Mouse (Mus musculus): ENCODE measurements around the gene Noxa1. TPM values are rescaled to one million over a fixed set of nuclear protein-coding genes. Genes with fewer than 3 reads are reported as not detected.

The Noxa1 gene
- polyA plus RNA-seq, 1 experiment from 2014 or later, result 0.38 TPM

GRCm38 (mm10) chr2:25055409-25056155 is 39.4 kb downstream of the Noxa1 start:
- Histone ChIP-seq H3K27ac (0 out of 2 replicates have a peak overlapping the region, but pooled peaks have one; percentile 91), H3K9me3 (no peaks in the 10 kb centered on the region), H3K27me3 (ENCODE audit: insufficient read depth, poor library complexity, severe bottlenecking) (no peaks in the 10 kb centered on the region), H3K4me1 (replicated peaks) (peaks cover 30% of the 10 kb centered on the region), H3K4me3 (peak overlapping the region; percentile 70), H3K36me3 (peaks cover 49% of the 10 kb centered on the region)
- no peak for DNase-seq (ENCODE audit: low spot score)
- 91% methylated on average over 21 of the region's 21 CpGs for WGBS

GRCm38 (mm10) chr2:25055068-25055405 is 39.9 kb downstream of the Noxa1 start:
- H3K4me1 ChIP-seq (replicated peaks), result peaks cover 30% of the 10 kb centered on the region
- H3K9me3 ChIP-seq, result no peaks in the 10 kb centered on the region
- peak overlapping the region; percentile 91; the same call in 1 of the 2 replicates for H3K27ac ChIP-seq
- peaks cover 44% of the 10 kb centered on the region for H3K36me3 ChIP-seq
- 68% methylated on average over 2 of the region's 2 CpGs for WGBS
- no peak for DNase-seq (ENCODE audit: low spot score)
- H3K27me3 ChIP-seq (ENCODE audit: insufficient read depth, poor library complexity, severe bottlenecking), result no peaks in the 10 kb centered on the region
- peak overlapping the region; percentile 70 for H3K4me3 ChIP-seq

DNA sequence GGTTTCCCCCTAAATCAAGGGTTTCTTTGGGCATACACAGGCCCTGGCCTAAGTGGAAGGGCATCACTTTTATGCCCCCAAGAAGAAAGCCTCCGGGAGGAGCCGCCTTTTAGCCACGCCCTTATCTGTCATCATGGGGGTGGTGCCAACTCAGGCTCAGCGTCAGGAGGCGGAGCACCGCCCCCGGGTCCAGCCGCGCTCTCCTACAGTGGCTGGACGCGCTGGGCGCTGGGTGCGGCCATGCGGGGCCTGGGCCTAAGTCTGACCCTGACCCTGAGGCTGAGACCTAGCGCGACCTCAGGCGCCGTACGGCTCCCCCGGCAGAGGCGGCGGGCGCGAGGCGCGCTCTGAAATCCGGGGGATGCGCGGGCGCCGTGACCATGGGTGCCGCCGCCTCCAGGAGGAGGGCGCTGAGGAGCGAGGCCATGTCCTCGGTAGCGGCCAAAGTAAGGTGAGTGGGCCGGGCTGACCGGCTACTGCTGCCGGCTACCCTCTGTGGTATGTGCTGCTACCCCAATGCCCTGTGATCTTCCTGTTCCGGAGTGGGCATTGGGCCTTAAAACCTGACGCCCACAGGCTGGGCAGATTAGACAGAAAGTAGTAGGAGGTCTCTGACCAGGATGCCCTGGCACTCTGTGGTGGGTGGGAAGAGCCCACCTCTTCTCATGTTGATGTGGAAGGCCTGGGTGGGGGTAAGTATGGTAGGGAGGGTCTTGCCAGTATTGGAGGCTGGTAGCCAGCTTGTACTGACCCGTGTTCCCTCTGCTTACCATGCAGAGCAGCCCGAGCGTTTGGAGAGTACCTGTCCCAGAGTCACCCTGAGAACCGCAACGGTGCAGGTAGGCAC is 40.5 kb downstream of the Noxa1 start, which contains the start of gene Nsmf:
Gene Nsmf, plus strand, starts transcription at position 135 of the 847 bp plus-strand sequence.
- Histone ChIP-seq H3K36me3 (peaks cover 38% of the 10 kb centered on the region), H3K27me3 (ENCODE audit: insufficient read depth, poor library complexity, severe bottlenecking) (no peaks in the 10 kb centered on the region), H3K4me3 (peak within 1 kb of the TSS; percentile 70), H3K4me1 (replicated peaks) (peaks cover 30% of the 10 kb centered on the region), H3K27ac (peak within 1 kb of the TSS; percentile 91), H3K9me3 (no peaks in the 10 kb centered on the region)
- 5% methylated on average over 47 of the region's 47 CpGs for WGBS
- DNase-seq (ENCODE audit: low spot score), result peak; percentile 87

DNA sequence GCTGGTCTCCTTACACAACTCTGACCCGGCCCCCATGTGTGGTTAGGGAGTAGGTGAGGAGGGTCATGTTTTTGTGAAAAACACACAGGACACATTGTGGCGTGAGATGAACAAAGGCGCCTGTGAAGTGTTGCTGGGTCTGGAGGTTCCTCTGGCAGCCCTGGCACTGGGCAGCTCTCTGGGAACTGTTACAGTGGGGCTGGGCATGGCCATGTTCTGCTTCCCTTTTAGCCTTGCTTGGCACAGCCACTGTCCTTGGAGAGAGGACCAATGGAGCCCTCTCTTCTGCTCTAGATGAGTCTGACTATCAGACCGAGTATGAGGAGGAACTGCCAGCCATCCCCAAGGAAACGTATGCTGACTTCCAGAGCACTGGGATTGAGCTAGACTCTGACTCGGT is 41.8 kb downstream of the Noxa1 start:
- peaks cover 30% of the 10 kb centered on the region for H3K4me1 ChIP-seq (replicated peaks)
- H3K36me3 ChIP-seq, result peaks cover 24% of the 10 kb centered on the region
- H3K27me3 ChIP-seq (ENCODE audit: insufficient read depth, poor library complexity, severe bottlenecking), result no peaks in the 10 kb centered on the region
- no peak overlapping the region for H3K4me3 ChIP-seq
- H3K27ac ChIP-seq, result no peak overlapping the region; the same call in 1 of the 2 replicates
- no peaks in the 10 kb centered on the region for H3K9me3 ChIP-seq
- 93% methylated on average over 6 of the region's 6 CpGs for WGBS
- DNase-seq (ENCODE audit: low spot score), result no peak

DNA sequence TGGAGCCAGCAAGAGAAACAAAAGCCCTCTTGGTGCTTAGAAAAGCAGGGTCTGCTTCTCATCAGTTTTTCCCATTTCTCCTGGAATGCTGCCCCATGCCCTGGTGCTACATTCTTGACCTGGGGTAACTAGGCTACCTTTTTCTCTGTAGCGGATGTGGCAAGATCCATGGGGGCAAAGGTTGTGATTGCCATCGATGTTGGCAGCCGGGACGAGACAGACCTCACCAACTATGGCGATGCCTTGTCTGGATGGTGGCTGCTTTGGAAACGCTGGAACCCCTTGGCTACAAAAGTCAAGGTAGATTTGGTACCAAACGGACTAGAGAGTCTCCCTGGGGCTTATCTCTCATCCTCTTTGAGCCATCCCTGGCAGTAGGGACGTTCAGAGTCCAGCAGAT is 43.5 kb downstream of the Noxa1 start:
- Histone ChIP-seq H3K27ac (no peak overlapping the region), H3K36me3 (peaks cover 11% of the 10 kb centered on the region), H3K9me3 (no peaks in the 10 kb centered on the region), H3K4me1 (replicated peaks) (peaks cover 30% of the 10 kb centered on the region), H3K27me3 (ENCODE audit: insufficient read depth, poor library complexity, severe bottlenecking) (no peaks in the 10 kb centered on the region), H3K4me3 (no peak overlapping the region)
- WGBS, result 81% methylated on average over 8 of the region's 8 CpGs
- no peak for DNase-seq (ENCODE audit: low spot score)

- H3K27me3 ChIP-seq (ENCODE audit: insufficient read depth, poor library complexity, severe bottlenecking), result no peaks in the 10 kb centered on the region
- no peak overlapping the region for H3K27ac ChIP-seq
- 87% methylated on average over 7 of the region's 7 CpGs for WGBS
- H3K4me3 ChIP-seq, result no peak overlapping the region
- DNase-seq (ENCODE audit: low spot score), result no peak
- H3K9me3 ChIP-seq, result no peaks in the 10 kb centered on the region
- peaks cover 5% of the 10 kb centered on the region; the same call in 1 of the 2 replicates for H3K36me3 ChIP-seq
- peaks cover 28% of the 10 kb centered on the region for H3K4me1 ChIP-seq (replicated peaks)
Measured at GRCm38 (mm10) chr2:25050921-25051320, 44.0 kb downstream of the Noxa1 start.

- WGBS, result 89% methylated on average over 5 of the region's 5 CpGs
- Histone ChIP-seq H3K4me1 (replicated peaks) (no peaks in the 10 kb centered on the region), H3K4me3 (no peak overlapping the region), H3K27me3 (ENCODE audit: insufficient read depth, poor library complexity, severe bottlenecking) (no peaks in the 10 kb centered on the region), H3K27ac (no peak overlapping the region), H3K36me3 (no peaks in the 10 kb centered on the region), H3K9me3 (no peaks in the 10 kb centered on the region)
- no peak for DNase-seq (ENCODE audit: low spot score)
Measured at GRCm38 (mm10) chr2:25040089-25040488, 54.9 kb downstream of the Noxa1 start.

Other genes starting within 250 kb of the Noxa1 start
- gene Ehmt1, start 175.5 kb downstream of the Noxa1 start, polyA plus RNA-seq (2016; fragmentation: Nextera tagmentation; extraction: Ambion mirVana), result 119 and 145 TPM in 2 replicates
- 19.4 and 20.6 TPM in 2 replicates for gene Arrdc1, start 159.9 kb downstream of the Noxa1 start, polyA plus RNA-seq (2016; fragmentation: Nextera tagmentation; extraction: Ambion mirVana)
- 24.0 and 27.6 TPM in 2 replicates for gene Zmynd19, start 145.4 kb downstream of the Noxa1 start, polyA plus RNA-seq (2016; fragmentation: Nextera tagmentation; extraction: Ambion mirVana)
- 30.8 and 35.5 TPM in 2 replicates for gene Dph7, start 132.7 kb downstream of the Noxa1 start, polyA plus RNA-seq (2016; fragmentation: Nextera tagmentation; extraction: Ambion mirVana)
- gene Mrpl41, start 120.1 kb downstream of the Noxa1 start, polyA plus RNA-seq (2016; fragmentation: Nextera tagmentation; extraction: Ambion mirVana), result 128 and 156 TPM in 2 replicates
- 3.9 and 5.3 TPM in 2 replicates for gene Pnpla7, start 119.1 kb downstream of the Noxa1 start, polyA plus RNA-seq (2016; fragmentation: Nextera tagmentation; extraction: Ambion mirVana)
- 72.2 and 89.0 TPM in 2 replicates for gene Nsmf, start 40.8 kb downstream of the Noxa1 start, polyA plus RNA-seq (2016; fragmentation: Nextera tagmentation; extraction: Ambion mirVana)
- gene Entpd8, start 14.8 kb downstream of the Noxa1 start, polyA plus RNA-seq (2016; fragmentation: Nextera tagmentation; extraction: Ambion mirVana), result not detected in 2 replicates
- gene Nrarp, start 85.6 kb upstream of the Noxa1 start, polyA plus RNA-seq (2016; fragmentation: Nextera tagmentation; extraction: Ambion mirVana), result 77.4 and 108 TPM in 2 replicates
- gene Tor4a, start 101.7 kb upstream of the Noxa1 start, polyA plus RNA-seq (2016; fragmentation: Nextera tagmentation; extraction: Ambion mirVana), result 2.6 and 2.7 TPM in 2 replicates
- gene Nelfb, start 116.3 kb upstream of the Noxa1 start, polyA plus RNA-seq (2016; fragmentation: Nextera tagmentation; extraction: Ambion mirVana), result 123 and 132 TPM in 2 replicates
- not detected in 2 replicates for gene Stpg3, start 119.5 kb upstream of the Noxa1 start, polyA plus RNA-seq (2016; fragmentation: Nextera tagmentation; extraction: Ambion mirVana)
- not detected in 2 replicates for gene Fam166a, start 123.6 kb upstream of the Noxa1 start, polyA plus RNA-seq (2016; fragmentation: Nextera tagmentation; extraction: Ambion mirVana)
- 655 and 693 TPM in 2 replicates for gene Tubb4b, start 129.6 kb upstream of the Noxa1 start, polyA plus RNA-seq (2016; fragmentation: Nextera tagmentation; extraction: Ambion mirVana)
- not detected in 2 replicates for gene Slc34a3, start 139.2 kb upstream of the Noxa1 start, polyA plus RNA-seq (2016; fragmentation: Nextera tagmentation; extraction: Ambion mirVana)
- not detected in 2 replicates for gene Rnf224, start 141.6 kb upstream of the Noxa1 start, polyA plus RNA-seq (2016; fragmentation: Nextera tagmentation; extraction: Ambion mirVana)
- 25.5 and 43.5 TPM in 2 replicates for gene Rnf208, start 147.1 kb upstream of the Noxa1 start, polyA plus RNA-seq (2016; fragmentation: Nextera tagmentation; extraction: Ambion mirVana)
- not detected in 2 replicates for gene Cysrt1, start 147.3 kb upstream of the Noxa1 start, polyA plus RNA-seq (2016; fragmentation: Nextera tagmentation; extraction: Ambion mirVana)
- gene AL732309.1, start 151.7 kb upstream of the Noxa1 start, polyA plus RNA-seq (2016; fragmentation: Nextera tagmentation; extraction: Ambion mirVana), result 5.7 and 6.2 TPM in 2 replicates
- gene Tmem203, start 160.3 kb upstream of the Noxa1 start, polyA plus RNA-seq (2016; fragmentation: Nextera tagmentation; extraction: Ambion mirVana), result 18.7 and 20.3 TPM in 2 replicates
- gene Tprn, start 167.5 kb upstream of the Noxa1 start, polyA plus RNA-seq (2016; fragmentation: Nextera tagmentation; extraction: Ambion mirVana), result 8.1 and 9.5 TPM in 2 replicates
- gene Ssna1, start 177.3 kb upstream of the Noxa1 start, polyA plus RNA-seq (2016; fragmentation: Nextera tagmentation; extraction: Ambion mirVana), result 248 and 259 TPM in 2 replicates
- gene Anapc2, start 177.3 kb upstream of the Noxa1 start, polyA plus RNA-seq (2016; fragmentation: Nextera tagmentation; extraction: Ambion mirVana), result 150 and 156 TPM in 2 replicates
- not detected in 2 replicates for gene Tmem210, start 193.0 kb upstream of the Noxa1 start, polyA plus RNA-seq (2016; fragmentation: Nextera tagmentation; extraction: Ambion mirVana)
- gene Lrrc26, start 194.8 kb upstream of the Noxa1 start, polyA plus RNA-seq (2016; fragmentation: Nextera tagmentation; extraction: Ambion mirVana), result not detected in 2 replicates
- gene Grin1, start 224.0 kb upstream of the Noxa1 start, polyA plus RNA-seq (2016; fragmentation: Nextera tagmentation; extraction: Ambion mirVana), result 1.2 and 4.5 TPM in 2 replicates
- 57.4 and 58.7 TPM in 2 replicates for gene Man1b1, start 237.2 kb upstream of the Noxa1 start, polyA plus RNA-seq (2016; fragmentation: Nextera tagmentation; extraction: Ambion mirVana)